Mouse (Mus musculus) adrenal gland, postnatal 36 days (tissue): ENCODE measurements around the gene Sgsm1. TPM values are rescaled to one million over a fixed set of nuclear protein-coding genes. Genes with fewer than 3 reads are reported as not detected.

Source experiments
- DNase-seq, 2 experiments: peaks; one replicate each; pipeline ENCODE4 v3.0.0; 2021; ENCODE audit warnings: mixed read lengths in 1 of 2
- total RNA-seq, 2 experiments: library from RNA; stranded (reverse); gene quantifications; 2 replicates each; pipeline ENCODE4 v1.2.3; 2021

The Sgsm1 gene
- total RNA-seq, 2 experiments from 2014 or later: 7.7 to 8.2 TPM

- DNase-seq: no peak
Measured at GRCm38 (mm10) chr5:113218617-113219235, 91.9 kb downstream of the Sgsm1 start.

GRCm38 (mm10) chr5:113217076-113217475 lies 93.5 kb downstream of the Sgsm1 start:
- DNase-seq: no peak

GRCm38 (mm10) chr5:113216328-113216960 lies 94.1 kb downstream of the Sgsm1 start:
- DNase-seq: no peak

GRCm38 (mm10) chr5:113215610-113216011 lies 95.0 kb downstream of the Sgsm1 start:
- DNase-seq: no peak

GRCm38 (mm10) chr5:113214455-113214854 lies 96.1 kb downstream of the Sgsm1 start:
- peak; percentile 59 to 68 for DNase-seq

GRCm38 (mm10) chr5:113214041-113214440 lies 96.5 kb downstream of the Sgsm1 start:
- DNase-seq: no peak

GRCm38 (mm10) chr5:113212156-113212835 lies 98.3 kb downstream of the Sgsm1 start:
- no peak for DNase-seq

GRCm38 (mm10) chr5:113210314-113210713 lies 100.3 kb downstream of the Sgsm1 start:
- peak in 1 of 2 experiments; percentile 40 for DNase-seq

- peak; percentile 52 to 53 for DNase-seq
Measured at GRCm38 (mm10) chr5:113209898-113210297, 100.7 kb downstream of the Sgsm1 start.

GRCm38 (mm10) chr5:113209401-113209750 lies 101.2 kb downstream of the Sgsm1 start:
- peak in 1 of 2 experiments; percentile 29 for DNase-seq

- peak; percentile 34 to 61 for DNase-seq
Measured at GRCm38 (mm10) chr5:113208622-113209400, 101.8 kb downstream of the Sgsm1 start.

- DNase-seq: peak; percentile 48 to 68
Measured at GRCm38 (mm10) chr5:113208048-113208447, 102.5 kb downstream of the Sgsm1 start.

- DNase-seq: no peak
Measured at GRCm38 (mm10) chr5:113206670-113207352, 103.8 kb downstream of the Sgsm1 start.

- DNase-seq: no peak
Measured at GRCm38 (mm10) chr5:113204193-113204592, 106.4 kb downstream of the Sgsm1 start.

- no peak for DNase-seq
Measured at GRCm38 (mm10) chr5:113199772-113200134, 110.8 kb downstream of the Sgsm1 start.

- DNase-seq: no peak
Measured at GRCm38 (mm10) chr5:113199126-113199771, 111.3 kb downstream of the Sgsm1 start.

GRCm38 (mm10) chr5:113196916-113197794 lies 113.4 kb downstream of the Sgsm1 start:
- DNase-seq: no peak

GRCm38 (mm10) chr5:113195907-113196306 lies 114.7 kb downstream of the Sgsm1 start:
- DNase-seq: no peak

GRCm38 (mm10) chr5:113195451-113195850 lies 115.1 kb downstream of the Sgsm1 start:
- DNase-seq: no peak

GRCm38 (mm10) chr5:113193762-113194161 lies 116.8 kb downstream of the Sgsm1 start:
- DNase-seq: no peak
